Mouse (Mus musculus) thymus, adult 2 months (tissue): ENCODE measurements around the gene Zfp326. TPM values are rescaled to one million over a fixed set of nuclear protein-coding genes. Genes with fewer than 3 reads are reported as not detected.

ENCODE experiments used
- DNase-seq: peaks from one replicate; pipeline ENCODE4 v3.0.0; 2021
- H3K27ac ChIP-seq: fragments of 200-500 bp; 2 replicates; pipeline ENCODE4 v1.5.1; 2012; ENCODE audit warnings: low read length, control low read depth; ENCODE audit not compliant: control insufficient read depth, insufficient read depth
- H3K27me3 ChIP-seq: fragments of 200-500 bp; 2 replicates; pipeline ENCODE4 v1.6.1; 2012; ENCODE audit warnings: mild to moderate bottlenecking, low read length, moderate library complexity, mixed read lengths; ENCODE audit not compliant: control insufficient read depth, insufficient read depth
- H3K36me3 ChIP-seq: fragments of 200-500 bp; 2 replicates; pipeline ENCODE4 v1.6.1; 2012; ENCODE audit warnings: mild to moderate bottlenecking, low read length, moderate library complexity; ENCODE audit not compliant: control insufficient read depth, insufficient read depth
- H3K4me1 ChIP-seq: fragments of 200-500 bp; replicated peaks from 2 replicates; pipeline ENCODE4 v1.6.1; 2012; ENCODE audit warnings: low read length; ENCODE audit not compliant: control insufficient read depth, insufficient read depth
- H3K4me3 ChIP-seq: fragments of 200-500 bp; 2 replicates; pipeline ENCODE4 v1.5.1; 2012; ENCODE audit warnings: mild to moderate bottlenecking, low read length, control low read depth, moderate library complexity; ENCODE audit not compliant: control insufficient read depth, insufficient read depth
- CTCF ChIP-seq: fragments of 200-500 bp; IDR thresholded peaks from 2 replicates; pipeline ENCODE4 v1.5.1; 2012; ENCODE audit warnings: mild to moderate bottlenecking, control low read depth, low read length, moderate library complexity, borderline replicate concordance; ENCODE audit not compliant: control insufficient read depth, poor library complexity, insufficient read depth; ENCODE audit errors: extremely low read depth
- POLR2A ChIP-seq: fragments of 200-500 bp; IDR thresholded peaks from 2 replicates; pipeline ENCODE4 v1.6.1; 2012; ENCODE audit warnings: mild to moderate bottlenecking, low read length, control low read depth, moderate library complexity; ENCODE audit not compliant: control insufficient read depth, poor library complexity, insufficient read depth; ENCODE audit errors: extremely low read depth
- WGBS: fragments of 180-500 bp; shearing (Covaris S2); methylation state at CpG from one replicate; pipeline ENCODE4 v1.1.7; 2018; 5-methylcytosine and 5-hydroxymethylcytosine counted together
- polyA plus RNA-seq: library from polyadenylated mRNA; depleted of rRNA; stranded (reverse); fragments of >200 nt; gene quantifications from 2 replicates; pipeline ENCODE4 v1.2.3, GENCODE M21; 2012

Gene Zfp326
- polyA plus RNA-seq, 1 experiment = 11.3 TPM

DNA sequence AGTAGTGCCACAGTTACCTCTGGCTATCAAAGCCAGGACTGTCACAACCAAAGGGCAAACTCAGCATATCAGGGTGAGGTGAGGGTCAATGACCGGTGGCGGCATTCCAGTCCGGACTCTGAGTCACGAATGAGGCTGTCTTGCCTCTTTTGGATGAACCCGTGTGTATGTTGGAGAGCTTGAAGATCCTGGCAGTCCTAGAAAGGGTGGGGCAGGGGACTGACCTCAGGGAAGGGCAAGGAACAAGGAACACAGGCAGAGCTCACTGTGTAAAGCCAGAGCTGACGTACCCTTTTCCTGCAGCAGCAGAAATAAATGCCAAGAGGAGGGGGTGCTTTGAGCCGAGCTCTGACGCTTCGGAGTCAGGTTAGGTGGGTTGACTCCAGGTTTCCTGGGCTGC lies 40.4 kb upstream of the Zfp326 start:
- TF ChIP-seq POLR2A = no peak
- TF ChIP-seq CTCF = no peak
- H3K4me1 ChIP-seq = no peaks in the 10 kb centered on the region
- DNase-seq = no peak
- no peaks in the 10 kb centered on the region for H3K36me3 ChIP-seq
- H3K27ac ChIP-seq = no peak overlapping the region
- no peak overlapping the region for H3K4me3 ChIP-seq
- no peaks in the 10 kb centered on the region for H3K27me3 ChIP-seq
- 93% methylated on average over 9 of the region's 9 CpGs for WGBS

DNA sequence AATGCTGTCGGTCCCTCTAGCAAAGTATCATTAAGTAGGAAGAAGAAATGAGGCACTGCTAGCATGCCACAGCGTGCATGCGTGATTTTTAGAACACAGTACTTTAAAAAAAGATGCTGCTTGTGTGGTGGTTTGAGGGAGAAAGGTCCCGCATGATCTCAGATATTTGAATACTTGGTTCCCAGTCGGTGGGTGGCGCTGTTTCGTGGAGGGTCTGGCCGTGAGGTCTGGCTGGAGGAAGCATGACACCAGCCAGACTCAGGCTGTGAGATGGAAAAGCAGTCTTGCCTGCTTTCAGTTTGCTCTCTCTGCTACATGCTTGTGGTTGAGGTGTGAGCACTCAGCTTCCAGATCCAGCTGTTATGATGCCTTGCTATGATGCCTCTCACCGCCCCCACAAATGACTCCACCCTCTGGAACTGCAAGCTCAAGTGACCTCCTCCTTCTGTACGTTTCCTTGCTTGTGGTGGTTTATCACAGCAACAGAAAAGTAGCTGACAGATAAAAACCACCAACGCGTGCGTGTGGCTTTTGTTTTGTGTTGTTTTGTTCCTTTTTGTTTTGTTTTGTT lies 36.5 kb upstream of the Zfp326 start:
- WGBS = 77% methylated on average over 13 of the region's 13 CpGs
- Histone ChIP-seq H3K27ac (no peak overlapping the region), H3K36me3 (no peaks in the 10 kb centered on the region), H3K4me1 (peaks cover 3% of the 10 kb centered on the region; the same call in 1 of the 2 replicates), H3K27me3 (no peaks in the 10 kb centered on the region), H3K4me3 (no peak overlapping the region)
- TF ChIP-seq CTCF = no peak
- no peak for TF ChIP-seq POLR2A
- DNase-seq = no peak

DNA sequence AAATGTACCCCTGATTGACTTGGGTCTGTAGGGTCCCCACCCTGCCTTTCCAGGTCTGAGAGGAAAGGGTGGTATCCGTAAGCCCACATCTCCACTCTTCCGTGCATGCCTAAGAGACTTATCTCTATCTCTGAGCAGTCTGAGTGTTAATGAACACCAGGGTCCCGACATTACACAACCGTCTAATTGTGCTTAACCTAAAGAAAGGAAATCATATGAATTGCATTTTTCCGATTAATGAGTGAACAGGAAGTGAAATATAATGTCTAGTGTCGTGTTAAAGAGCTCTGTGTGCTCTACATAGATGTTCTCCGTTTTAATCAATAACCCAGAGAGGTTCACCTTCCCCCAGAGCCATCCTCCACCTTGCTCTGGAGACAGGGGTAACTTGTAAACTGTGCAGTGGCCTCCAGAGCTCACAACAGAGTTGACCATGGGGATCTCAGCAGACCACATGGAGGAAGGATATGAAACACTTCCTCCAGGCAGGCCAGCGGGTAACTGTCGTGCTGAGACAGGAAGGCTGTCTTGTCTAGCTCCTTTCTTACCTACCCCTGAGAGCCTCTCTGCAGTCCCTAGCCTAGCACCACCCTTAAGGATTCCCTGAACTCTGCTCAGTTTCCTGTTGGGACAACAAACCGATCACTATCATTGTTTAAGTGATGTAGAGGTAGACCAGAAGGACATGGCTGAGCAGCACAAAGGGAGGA lies 32.2 kb upstream of the Zfp326 start:
- H3K4me1 ChIP-seq = peaks cover 12% of the 10 kb centered on the region
- no peak for DNase-seq
- H3K27ac ChIP-seq = no peak overlapping the region
- no peak overlapping the region for H3K4me3 ChIP-seq
- H3K27me3 ChIP-seq = no peaks in the 10 kb centered on the region
- no peaks in the 10 kb centered on the region for H3K36me3 ChIP-seq
- TF ChIP-seq CTCF (no peak), POLR2A (no peak)
- WGBS = 43% methylated on average over 10 of the region's 10 CpGs

DNA sequence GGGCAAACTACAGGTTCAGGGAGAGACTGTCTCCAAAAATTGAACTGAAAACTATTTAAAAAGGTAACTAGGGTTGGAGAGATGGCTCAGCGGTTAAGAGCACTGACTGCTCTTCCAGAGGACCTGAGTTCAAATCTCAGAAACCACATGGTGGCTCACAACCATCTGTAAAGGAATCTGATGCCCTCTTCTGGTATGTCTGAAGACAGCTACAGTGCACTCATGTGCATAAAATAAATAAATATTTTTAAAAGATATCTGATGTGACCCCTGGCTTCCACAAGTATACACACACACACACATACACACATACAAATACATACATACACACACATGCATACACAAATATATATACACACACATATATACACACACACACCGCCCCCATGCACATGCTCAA lies 31.3 kb upstream of the Zfp326 start:
- no peaks in the 10 kb centered on the region for H3K36me3 ChIP-seq

DNA sequence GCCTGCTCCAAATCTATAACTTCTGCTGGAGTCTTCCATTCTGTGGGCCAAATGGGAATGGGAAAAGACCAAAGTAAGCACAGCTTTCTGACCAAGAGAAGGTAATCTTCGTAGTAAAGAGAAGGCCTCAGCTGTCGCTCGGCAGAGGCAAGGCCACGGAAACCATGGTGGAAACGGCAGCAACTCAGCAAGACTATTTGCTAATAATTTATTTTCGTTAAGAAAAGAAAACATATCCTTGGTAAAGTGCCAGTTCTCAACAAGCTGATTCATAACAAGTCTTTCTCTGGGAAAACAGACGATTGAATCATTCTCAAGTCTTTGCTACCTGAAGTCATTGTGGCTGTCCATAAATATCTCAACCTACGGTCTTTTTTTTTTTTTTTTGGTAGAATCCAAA lies 28.6 kb upstream of the Zfp326 start:
- H3K36me3 ChIP-seq = no peaks in the 10 kb centered on the region
- DNase-seq = no peak
- no peak overlapping the region for H3K4me3 ChIP-seq
- H3K27me3 ChIP-seq = no peaks in the 10 kb centered on the region
- no peak overlapping the region for H3K27ac ChIP-seq
- peaks cover 19% of the 10 kb centered on the region for H3K4me1 ChIP-seq
- TF ChIP-seq CTCF (no peak), POLR2A (no peak)
- WGBS = 97% methylated on average over 8 of the region's 8 CpGs

More for the DNA sequence above, 31.3 kb upstream of the Zfp326 start:
- H3K27ac ChIP-seq = no peak overlapping the region
- TF ChIP-seq POLR2A (no peak), CTCF (no peak)
- no peaks in the 10 kb centered on the region for H3K27me3 ChIP-seq
- 95% methylated on average over 2 of the region's 2 CpGs for WGBS
- H3K4me1 ChIP-seq = peaks cover 16% of the 10 kb centered on the region
- no peak for DNase-seq
- no peak overlapping the region for H3K4me3 ChIP-seq

DNA sequence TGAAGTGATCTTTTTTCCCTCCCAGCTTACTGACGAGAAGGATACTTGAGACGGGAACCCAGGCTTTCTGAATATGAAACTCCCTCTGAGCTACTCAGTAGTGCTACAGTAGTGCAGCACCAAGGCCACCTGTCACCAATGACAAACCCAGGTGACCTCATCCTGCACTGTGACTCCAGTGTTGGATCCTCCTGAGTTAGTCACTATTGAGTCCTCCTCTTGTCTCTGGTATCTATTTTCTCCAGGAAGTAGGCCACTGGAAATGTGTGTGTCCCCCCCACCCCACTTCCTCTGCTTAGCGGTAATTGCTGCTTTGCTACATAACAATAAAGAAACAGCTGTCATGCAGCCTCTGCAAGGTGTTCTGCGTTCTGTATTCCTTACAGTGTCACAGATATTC lies 27.1 kb upstream of the Zfp326 start:
- Histone ChIP-seq H3K4me1 (peaks cover 18% of the 10 kb centered on the region), H3K27ac (peak overlapping the region; percentile 96), H3K4me3 (no peak overlapping the region), H3K36me3 (no peaks in the 10 kb centered on the region), H3K27me3 (no peaks in the 10 kb centered on the region)
- DNase-seq = peak; percentile 36
- TF ChIP-seq CTCF (no peak), POLR2A (no peak)
- 33% methylated on average over 4 of the region's 4 CpGs for WGBS
